Mouse (Mus musculus) Muller cell, postnatal 12 days (primary cell): ENCODE data around the gene Tmcc3.

Experiments
- DNase-seq: peaks from one replicate; pipeline ENCODE4 v3.0.0-alpha.2; 2015; ENCODE audit errors: inconsistent ontology term

Gene Tmcc3

DNA sequence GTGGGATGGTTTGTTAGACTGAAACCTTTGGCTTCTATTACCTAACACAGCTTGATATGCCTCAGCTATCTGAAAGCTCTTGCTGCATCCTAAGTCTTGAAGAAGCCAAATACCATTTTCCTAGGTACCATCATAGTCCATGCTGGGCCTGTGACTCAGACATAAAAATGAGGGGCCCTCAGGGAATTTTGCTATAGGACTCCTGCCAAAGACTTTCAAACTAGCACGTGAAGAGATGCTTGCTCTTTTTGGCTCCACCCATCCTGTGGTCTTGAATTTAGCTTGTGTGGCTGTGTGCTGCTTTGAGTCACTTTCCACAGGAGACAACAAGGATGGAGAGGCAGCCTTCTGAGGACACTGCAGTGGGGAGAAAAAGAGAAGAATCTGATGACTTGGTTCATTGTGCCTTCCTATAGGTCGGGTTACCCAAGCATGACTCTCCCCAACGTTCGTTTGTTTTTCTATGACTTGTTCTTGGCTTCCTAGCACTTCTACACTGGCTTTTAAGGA, 319.1 kb downstream of the Tmcc3 start:
- DNase-seq, result peak; percentile 78

DNA sequence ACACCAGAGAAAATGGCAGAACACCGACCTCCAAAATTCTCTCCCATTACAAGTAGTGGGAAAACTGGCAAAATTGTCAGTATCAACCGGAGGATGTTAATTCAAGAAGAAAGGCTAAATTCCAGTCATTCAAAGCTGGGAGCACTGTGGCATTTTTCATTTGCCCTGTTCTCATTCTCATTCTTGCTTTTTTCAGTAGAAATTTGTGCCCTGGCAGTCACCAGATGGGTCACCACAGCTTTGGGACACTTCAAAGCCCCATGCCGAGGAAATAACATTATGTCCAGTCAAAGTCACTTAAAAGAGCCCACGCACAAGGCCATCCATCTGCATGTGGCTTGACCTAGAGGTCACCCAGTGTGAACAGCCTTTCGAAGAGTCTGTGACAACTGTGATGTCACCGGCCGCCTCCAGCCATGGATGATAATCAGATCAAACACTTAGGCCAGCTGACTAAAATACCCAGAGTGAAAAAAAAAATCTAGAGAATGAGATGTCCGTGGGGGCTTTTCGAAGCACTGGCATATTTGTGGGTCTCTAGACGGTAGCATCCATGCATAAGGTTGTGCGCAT, 319.9 kb downstream of the Tmcc3 start:
- peak; percentile 96 for DNase-seq

DNA sequence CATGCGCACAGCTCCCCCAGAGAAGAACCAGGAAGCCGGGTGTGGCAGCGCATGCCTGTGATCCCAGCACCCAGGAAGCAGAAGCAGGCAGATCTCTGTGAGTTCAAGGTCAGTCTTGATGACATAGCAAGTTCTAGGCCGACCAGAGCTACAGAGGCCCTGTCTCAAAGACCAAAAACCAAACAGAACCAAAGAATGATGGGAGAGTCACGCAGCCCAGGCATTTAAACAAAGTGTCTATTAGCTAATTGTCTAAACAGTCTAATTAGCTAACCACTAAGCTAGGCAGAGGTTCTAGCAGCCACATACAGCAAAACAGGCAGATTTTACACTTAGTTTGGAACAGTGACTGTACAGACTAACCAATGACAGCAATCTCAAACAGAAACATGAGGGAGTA, 320.5 kb downstream of the Tmcc3 start:
- DNase-seq, result no peak

DNA sequence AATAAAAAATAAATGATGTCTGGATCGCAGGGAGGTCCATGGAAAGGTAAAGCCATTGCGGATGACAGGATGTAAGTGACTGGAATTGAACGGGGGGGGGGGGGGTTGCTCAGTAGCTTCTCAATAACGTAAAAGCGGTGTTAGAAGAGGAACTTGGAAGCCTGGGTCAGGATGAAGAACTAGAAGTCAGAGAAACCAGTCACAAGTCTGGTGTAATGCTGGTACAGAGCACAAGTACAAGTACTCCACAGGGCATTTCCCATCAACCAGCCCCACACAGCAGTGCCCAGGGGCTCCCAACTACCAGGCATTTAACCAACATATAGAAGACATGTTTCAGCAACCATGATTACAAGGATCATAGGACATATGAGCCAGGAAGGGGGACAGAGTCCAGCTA, 326.9 kb downstream of the Tmcc3 start:
- no peak for DNase-seq

DNA sequence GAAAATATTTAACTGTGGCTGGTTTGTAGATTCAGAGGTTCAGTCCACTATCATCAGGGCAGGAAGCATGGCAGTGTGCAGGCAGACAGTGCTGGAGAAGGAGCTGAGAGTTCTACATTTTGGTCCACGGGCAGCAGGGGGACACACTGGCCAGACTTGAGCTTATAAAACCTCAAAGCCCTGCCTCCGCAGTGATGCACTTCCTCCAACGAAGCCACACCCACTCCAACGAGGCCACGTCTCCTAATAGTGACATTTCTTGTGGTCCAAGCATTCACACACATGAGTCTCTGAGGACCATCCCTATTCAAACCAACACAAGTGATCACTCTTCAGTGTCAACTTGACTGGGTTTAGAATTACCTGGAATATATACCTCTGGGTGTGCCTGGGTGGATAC, 327.5 kb downstream of the Tmcc3 start:
- no peak for DNase-seq

DNA sequence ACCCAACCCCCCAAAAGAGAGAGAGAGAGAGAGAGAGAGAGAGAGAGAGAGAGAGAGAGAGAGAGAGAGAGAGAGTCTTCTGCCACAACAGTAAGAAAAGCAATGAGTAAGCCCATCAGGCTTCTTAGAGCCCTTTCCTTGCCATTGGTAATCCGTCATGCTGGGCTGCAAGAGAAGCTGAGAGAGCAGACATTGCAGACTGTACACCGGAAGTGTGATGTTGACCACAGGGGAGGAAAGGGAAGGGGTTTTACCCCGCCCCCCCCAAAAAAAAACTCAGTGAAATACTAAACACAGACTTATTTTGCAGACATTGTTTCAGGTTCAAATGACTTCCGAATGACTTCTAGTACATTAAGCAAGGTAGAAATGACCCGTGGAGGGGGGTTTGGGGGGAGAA, 328.3 kb downstream of the Tmcc3 start:
- DNase-seq, result no peak
